Mouse (Mus musculus) bone marrow macrophage, adult 2 months (primary cell): ENCODE data around the gene Kmt2a. TPM values are rescaled to one million over a fixed set of nuclear protein-coding genes. Genes with fewer than 3 reads are reported as not detected.

Experiments
- H3K27ac ChIP-seq: 2 replicates; pipeline ENCODE4 v1.5.1; 2012; ENCODE audit warnings: low read depth, low read length; ENCODE audit not compliant: insufficient read depth
- H3K4me1 ChIP-seq: 2 replicates; pipeline ENCODE4 v1.6.1; 2012; ENCODE audit warnings: low read length; ENCODE audit not compliant: control insufficient read depth, insufficient read depth
- H3K4me3 ChIP-seq: 2 replicates; pipeline ENCODE4 v1.5.1; 2012; ENCODE audit warnings: mild to moderate bottlenecking, low read length, moderate library complexity; ENCODE audit not compliant: insufficient read depth
- CTCF ChIP-seq: IDR thresholded peaks from 2 replicates; pipeline ENCODE4 v1.5.1; 2012; ENCODE audit warnings: low read depth, mild to moderate bottlenecking, low read length, moderate library complexity
- POLR2A ChIP-seq: IDR thresholded peaks from 2 replicates; pipeline ENCODE4 v1.6.1; 2012; ENCODE audit warnings: mild to moderate bottlenecking, low read depth, low read length, borderline replicate concordance
- polyA plus RNA-seq: library from polyadenylated mRNA; stranded (reverse); fragments of >200 nt; gene quantifications from 2 replicates; pipeline ENCODE4 v1.2.4, GENCODE M21; 2012; ENCODE audit not compliant: missing spikeins, insufficient read depth, insufficient read length

Gene Kmt2a
- polyA plus RNA-seq, 1 experiment: 31.6 TPM

- TF ChIP-seq POLR2A (no peak), CTCF (no peak)
- Histone ChIP-seq H3K4me1 (no peaks in the 10 kb centered on the region), H3K27ac (no peak overlapping the region), H3K4me3 (no peak overlapping the region)
Observed at GRCm38 (mm10) chr9:44828944-44829343, 52.2 kb downstream of the Kmt2a start.

DNA sequence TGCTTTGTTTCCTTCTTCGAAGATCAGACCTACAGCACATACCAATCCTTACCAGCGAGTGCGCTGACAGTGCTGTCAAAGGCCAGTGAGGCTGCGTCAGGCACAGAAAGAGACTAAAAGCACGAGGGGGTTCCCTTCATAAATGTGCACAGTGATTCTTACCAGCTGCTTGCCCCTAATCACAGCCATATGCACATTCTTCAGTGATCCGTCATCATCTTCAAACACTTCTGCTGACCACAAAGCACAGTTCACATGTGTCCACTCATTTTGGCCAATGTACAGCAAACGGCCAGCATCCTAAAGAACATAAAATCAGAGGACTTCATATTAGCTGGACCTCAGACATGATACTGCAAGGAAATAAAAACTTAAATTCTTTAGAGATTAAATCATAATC, 54.4 kb downstream of the Kmt2a start:
- H3K4me1 ChIP-seq: no peaks in the 10 kb centered on the region
- no peak overlapping the region for H3K27ac ChIP-seq
- TF ChIP-seq POLR2A: no peak
- TF ChIP-seq CTCF: no peak
- no peak overlapping the region for H3K4me3 ChIP-seq

GRCm38 (mm10) chr9:44819920-44820827, 60.9 kb downstream of the Kmt2a start:
- H3K27ac ChIP-seq: no peak overlapping the region
- TF ChIP-seq POLR2A: no peak
- no peak for TF ChIP-seq CTCF
- no peaks in the 10 kb centered on the region for H3K4me1 ChIP-seq
- no peak overlapping the region for H3K4me3 ChIP-seq

DNA sequence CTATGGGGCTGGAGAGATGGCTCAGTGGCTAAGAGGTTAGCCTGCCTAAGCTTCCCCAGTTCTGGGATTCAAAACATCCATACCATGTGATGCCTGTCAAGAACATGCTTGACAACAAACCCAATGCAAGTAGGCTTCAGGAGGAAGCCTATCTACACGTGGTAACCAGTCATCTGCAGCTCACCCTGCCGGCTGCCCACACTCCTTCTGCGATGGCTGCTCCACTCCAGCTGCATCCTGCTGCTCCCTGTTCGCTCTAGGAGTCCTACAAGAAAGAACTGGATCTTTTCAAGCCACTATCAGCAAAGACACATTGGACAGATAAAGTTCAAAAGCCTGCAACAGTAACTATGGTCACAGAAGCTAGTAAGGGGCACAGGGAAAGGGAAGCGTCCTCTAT, 63.6 kb downstream of the Kmt2a start:
- H3K27ac ChIP-seq: no peak overlapping the region
- no peaks in the 10 kb centered on the region for H3K4me1 ChIP-seq
- no peak for TF ChIP-seq CTCF
- TF ChIP-seq POLR2A: no peak
- H3K4me3 ChIP-seq: no peak overlapping the region

DNA sequence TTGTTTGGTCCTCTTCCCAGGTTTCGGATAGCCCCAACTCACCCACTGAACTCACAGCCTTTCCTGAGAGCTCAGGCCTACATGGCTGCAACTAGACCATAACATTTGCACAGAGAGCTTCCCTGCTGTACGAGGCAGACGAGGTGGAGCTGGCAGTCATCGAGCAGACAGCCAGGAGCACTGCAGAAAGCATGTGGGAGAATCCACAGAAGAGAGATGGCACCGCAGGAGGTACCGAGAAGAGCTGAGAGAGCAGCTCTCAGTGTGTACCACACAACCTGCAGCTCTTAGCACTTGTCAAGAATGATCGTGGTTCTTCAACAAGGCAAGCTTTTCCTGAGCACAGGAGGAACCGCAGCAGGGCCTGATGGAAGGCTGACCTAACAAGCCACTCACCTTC, 66.9 kb downstream of the Kmt2a start:
- Histone ChIP-seq H3K4me1 (no peaks in the 10 kb centered on the region), H3K4me3 (no peak overlapping the region), H3K27ac (no peak overlapping the region)
- no peak for TF ChIP-seq POLR2A
- no peak for TF ChIP-seq CTCF

- Histone ChIP-seq H3K4me3 (no peak overlapping the region), H3K4me1 (no peaks in the 10 kb centered on the region), H3K27ac (no peak overlapping the region)
- TF ChIP-seq POLR2A: no peak
- TF ChIP-seq CTCF: no peak
Observed at GRCm38 (mm10) chr9:44810316-44810715, 70.8 kb downstream of the Kmt2a start.

DNA sequence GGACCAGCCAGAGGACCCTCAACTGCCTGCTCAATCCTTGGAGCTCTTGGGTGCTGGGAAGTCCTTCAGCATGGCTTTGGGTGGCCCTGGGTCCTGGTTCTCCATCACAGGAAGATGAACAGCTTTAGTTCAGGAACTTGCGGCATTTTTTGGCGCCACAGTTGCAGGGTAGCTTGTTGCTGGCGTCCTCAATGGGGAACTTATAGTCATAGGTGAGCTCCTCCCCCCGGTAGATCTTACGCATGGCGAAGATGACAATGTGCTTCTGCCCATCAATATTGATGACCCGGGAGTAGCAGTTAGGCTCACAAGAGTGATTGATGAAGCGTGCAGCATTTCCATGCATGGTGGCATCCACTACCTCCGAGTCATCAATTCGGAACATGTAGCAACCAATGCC, 73.3 kb downstream of the Kmt2a start:
- Histone ChIP-seq H3K4me1 (no peaks in the 10 kb centered on the region), H3K27ac (no peak overlapping the region), H3K4me3 (no peak overlapping the region)
- TF ChIP-seq POLR2A: no peak
- TF ChIP-seq CTCF: no peak

GRCm38 (mm10) chr9:44807141-44807540, 74.0 kb downstream of the Kmt2a start:
- no peak for TF ChIP-seq POLR2A
- Histone ChIP-seq H3K27ac (no peak overlapping the region), H3K4me1 (0 out of 2 replicates have a peak, but pooled peaks cover under 1% of the 10 kb centered on the region), H3K4me3 (no peak overlapping the region)

- Histone ChIP-seq H3K4me1 (peaks cover 7% of the 10 kb centered on the region; the same call in 1 of the 2 replicates), H3K4me3 (no peak overlapping the region), H3K27ac (no peak overlapping the region)
- no peak for TF ChIP-seq CTCF
- TF ChIP-seq POLR2A: no peak
Observed at GRCm38 (mm10) chr9:44805536-44805935, 75.6 kb downstream of the Kmt2a start.

GRCm38 (mm10) chr9:44804678-44805077, 76.4 kb downstream of the Kmt2a start:
- no peak overlapping the region for H3K4me3 ChIP-seq
- TF ChIP-seq CTCF (no peak), POLR2A (no peak)
- peaks cover 14% of the 10 kb centered on the region; the same call in 1 of the 2 replicates for H3K4me1 ChIP-seq

More at GRCm38 (mm10) chr9:44804678-44805077, 76.4 kb downstream of the Kmt2a start:
- H3K27ac ChIP-seq: no peak overlapping the region
